8 mouse cellular contexts compared by ENCODE assay signal in genomic region chr16:87495716-87496447, GRCm38 (mm10). TPM values are rescaled to one million over a fixed set of nuclear protein-coding genes. Genes with fewer than 3 reads are reported as not detected.
A peak's percentile ranks its signal among the peaks of the same experiment; 100 is the strongest.
DNase-seq lines count a peak whose midpoint lies in the region; ATAC-seq lines count a peak whose summit lies in the region.

Gene Cct8 (minus strand): TSS chr16:87495873.

- no peaks in the 10 kb centered on the region for H3K27me3 ChIP-seq in intestine, embryonic 14.5 days (replicated peaks; ENCODE audit: control insufficient read depth, insufficient read depth, low read length)

- ATAC-seq in intestine, embryonic 14.5 days (replicated peaks; ENCODE audit: low FRiP score, low TSS enrichment, low read depth), result peak; percentile 95

- peak within 1 kb of the TSS; percentile 98 for H3K9ac ChIP-seq in intestine, embryonic 14.5 days (ENCODE audit: low read length)

- DNase-seq in adrenal gland, adult 18-20 months (ENCODE audit: low spot score in 2 of 2), result peak; percentile 92 to 97
- DNase-seq in embryo, embryonic 11 days, result peak; percentile 99
- DNase-seq in gastrocnemius, postnatal 25 days, result peak; percentile 95
- DNase-seq in intestine, embryonic 14.5 days (ENCODE audit: low spot score), result peak; percentile 95
- DNase-seq in left cerebral cortex, postnatal 14 days (ENCODE audit: low spot score in 2 of 2), result peak; percentile 97
- peak; percentile 98 for DNase-seq in mesoderm, embryonic 11.5 days (ENCODE audit: low read depth, low spot score)
- peak; percentile 93 to 94 for DNase-seq in right cerebral cortex, postnatal 36 days (ENCODE audit: low spot score in 2 of 2)
- DNase-seq in yolk sac, embryonic 10.5 days (ENCODE audit: low spot score), result peak; percentile 96

- peak within 1 kb of the TSS; percentile 85 for H3K27ac ChIP-seq in intestine, embryonic 14.5 days (ENCODE audit: low read depth)

- H3K4me3 ChIP-seq in intestine, embryonic 14.5 days (ENCODE audit: low read depth, low read length), result peak within 1 kb of the TSS; percentile 96

- peaks cover 12% of the 10 kb centered on the region for H3K4me1 ChIP-seq in intestine, embryonic 14.5 days (replicated peaks; ENCODE audit: control insufficient read depth, insufficient read depth, low read length)

- peak within 1 kb of the TSS; percentile 83 for H3K4me2 ChIP-seq in intestine, embryonic 14.5 days (ENCODE audit: low read length)

- peaks cover 27% of the 10 kb centered on the region for H3K36me3 ChIP-seq in intestine, embryonic 14.5 days (ENCODE audit: control insufficient read depth, insufficient read depth, low read length)

- no peaks in the 10 kb centered on the region for H3K9me3 ChIP-seq in intestine, embryonic 14.5 days (ENCODE audit: control insufficient read depth, low read length)

- intact Hi-C loops in left cerebral cortex, postnatal 14 days (cut with DNase I), result loop anchor here (2.0 kb wide), 1 partner anchor 39 kb away; no protein-coding TSS in a partner anchor

- WGBS in intestine, embryonic 14.5 days, result under 1% methylated on average over 48 of the region's 48 CpGs

RNA-seq across cellular contexts. Expression of gene Cct8, which starts in this region (rescaled TPM):
- total RNA-seq in adrenal gland, adult 18-20 months (2021), result 100 to 1,000 TPM; 220 to 229 TPM
- total RNA-seq in gastrocnemius, postnatal 25 days (2021), result 100 to 1,000 TPM; 111 to 117 TPM
- 458 and 473 TPM in 2 replicates for polyA plus RNA-seq in intestine, embryonic 14.5 days (2014; fragmentation: Nextera tagmentation; extraction: Ambion mirVana)
- total RNA-seq in left cerebral cortex, postnatal 14 days (2021), result 100 to 1,000 TPM; 170 to 171 TPM

Comparison
In these comparisons a context has a peak if more than half of its experiments do, and no peak if none do; other contexts are left out.
1. Peak in every context shown above with its lines: DNase-seq, ATAC-seq, H3K4me3 ChIP-seq and H3K27ac ChIP-seq.